Mouse (Mus musculus) lung, postnatal 36 days (tissue): ENCODE measurements around the gene Rsph6a.
A peak's percentile ranks its signal among the peaks of the same experiment; 100 is the strongest.
"Not testable (repeated sequence)": the region's sequence is repeated elsewhere in the genome, so short reads cannot be mapped to it uniquely, and the experiment has no call there.

Experiments
- DNase-seq: peaks from one replicate; pipeline ENCODE4 v3.0.0; 2022; ENCODE audit warnings: mixed read lengths

The Rsph6a gene

DNA sequence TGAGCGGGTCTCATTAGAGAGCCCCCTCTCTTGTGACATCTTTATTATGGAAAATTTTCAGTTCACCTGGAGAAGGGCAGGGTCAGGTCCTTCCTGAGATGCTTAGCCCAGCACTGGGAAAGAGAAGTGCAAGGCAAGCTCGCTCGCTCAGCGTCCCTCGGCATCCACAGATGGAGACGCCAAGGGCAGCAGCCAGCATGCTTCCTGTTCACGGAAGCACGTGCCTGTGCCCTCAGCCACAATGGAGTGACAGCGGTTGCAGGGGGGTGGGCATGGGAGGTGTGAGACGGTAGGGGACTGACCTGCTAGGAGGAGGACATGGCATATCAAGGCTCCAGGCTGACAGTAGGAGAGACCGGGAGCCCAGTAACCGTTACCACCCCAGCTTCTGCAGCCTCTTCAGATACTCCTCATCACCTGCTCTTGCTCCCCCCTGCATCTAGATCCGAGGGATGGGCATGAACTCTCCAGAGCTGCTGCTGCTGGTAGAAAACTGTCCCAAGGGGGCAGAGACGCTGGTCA is 6.4 kb upstream of the Rsph6a start:
- no peak for DNase-seq

DNA sequence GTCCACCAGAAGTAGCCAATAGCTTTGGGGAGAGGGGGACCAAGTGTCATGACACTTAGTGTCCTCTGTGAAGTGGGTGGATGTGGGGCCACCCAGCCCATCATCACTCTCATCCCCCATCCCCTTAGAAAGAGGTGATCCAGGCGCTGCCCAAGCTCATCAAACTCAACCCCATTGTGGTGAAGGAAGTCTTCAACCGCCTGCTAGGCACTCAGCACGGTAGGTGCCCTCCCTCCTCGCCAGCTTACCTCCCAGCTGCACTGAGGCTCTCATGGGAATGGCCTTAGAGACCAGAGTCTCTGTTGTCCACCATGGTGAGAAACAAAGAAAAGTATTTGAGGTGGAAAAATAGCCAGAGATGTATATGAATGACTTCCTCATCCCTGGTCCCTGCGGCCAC is 5.2 kb upstream of the Rsph6a start:
- no peak for DNase-seq

DNA sequence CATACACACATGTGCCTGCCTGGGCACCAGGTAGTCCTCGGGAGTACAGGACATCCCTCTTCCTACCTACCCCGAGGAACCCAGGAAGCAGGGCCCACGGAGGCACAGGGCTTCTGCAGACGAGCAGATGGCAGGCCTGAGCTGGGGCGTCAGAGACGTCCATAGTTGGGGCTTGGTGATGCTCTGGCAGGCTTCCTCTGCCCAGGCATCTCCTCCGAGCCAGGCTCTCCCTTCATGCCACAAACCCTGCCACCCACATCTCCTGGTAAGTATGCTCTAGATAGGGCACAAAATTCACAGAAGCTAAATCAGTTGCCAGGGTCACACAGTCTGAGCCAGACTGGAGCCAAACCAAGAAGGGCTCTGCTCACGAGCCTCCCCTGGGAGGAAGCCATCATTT is 4.3 kb upstream of the Rsph6a start:
- no peak for DNase-seq

DNA sequence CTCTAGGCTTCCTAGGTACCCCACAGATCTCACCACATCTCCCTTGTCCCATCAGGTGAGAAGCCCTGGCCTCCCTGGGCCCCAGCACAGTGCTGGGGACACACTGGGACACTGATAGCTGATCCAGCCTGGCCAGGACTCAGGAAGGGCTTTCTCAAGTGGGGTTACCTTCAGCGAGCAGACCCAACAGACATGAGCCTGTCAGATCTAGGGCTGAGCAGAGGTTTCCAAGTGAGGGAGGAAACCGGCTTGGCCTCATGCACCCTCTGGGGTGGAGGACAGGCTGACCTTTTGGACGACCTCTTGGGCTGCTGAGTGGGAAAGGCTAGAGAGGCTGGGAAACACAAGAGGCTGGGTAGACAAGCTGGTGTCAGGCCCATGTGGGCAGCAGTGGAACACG is 3.3 kb upstream of the Rsph6a start:
- DNase-seq, result no peak

DNA sequence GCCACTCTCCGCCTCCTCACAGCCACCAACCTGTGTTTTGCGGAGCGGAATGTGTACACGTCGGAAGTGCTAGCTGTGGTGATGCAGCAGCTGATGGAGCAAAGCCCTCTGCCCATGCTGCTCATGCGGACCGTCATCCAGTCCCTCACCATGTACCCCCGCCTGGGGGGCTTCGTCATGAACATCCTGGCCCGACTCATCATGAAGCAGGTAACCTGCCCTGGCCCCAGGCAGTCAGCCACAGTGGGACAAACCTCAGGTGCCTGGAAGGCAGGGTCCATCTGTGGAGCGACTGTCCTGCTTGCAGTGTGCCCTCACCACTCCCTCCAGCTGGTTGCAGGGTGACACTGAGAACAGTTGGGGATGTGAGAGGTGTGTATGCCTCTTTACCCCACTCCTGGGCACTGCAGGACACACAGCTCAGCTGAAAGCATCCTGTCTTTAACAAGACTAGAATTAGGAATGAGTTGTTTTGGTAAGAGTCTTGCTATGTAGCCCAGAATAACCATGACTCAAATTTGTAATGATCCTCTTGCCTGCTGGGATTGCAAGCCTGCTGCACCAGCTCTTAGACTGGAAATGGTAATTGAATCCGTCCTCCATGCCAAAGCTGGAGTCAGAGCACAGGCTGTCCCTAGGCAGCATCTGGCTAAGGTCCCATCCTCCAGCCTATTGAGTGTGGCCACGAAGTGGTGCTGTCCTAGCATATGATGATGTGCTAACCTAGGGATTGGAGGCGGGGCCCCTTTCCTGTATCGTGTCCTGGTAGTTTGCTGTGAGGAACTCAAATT is 1.9 kb upstream of the Rsph6a start:
- no peak for DNase-seq

DNA sequence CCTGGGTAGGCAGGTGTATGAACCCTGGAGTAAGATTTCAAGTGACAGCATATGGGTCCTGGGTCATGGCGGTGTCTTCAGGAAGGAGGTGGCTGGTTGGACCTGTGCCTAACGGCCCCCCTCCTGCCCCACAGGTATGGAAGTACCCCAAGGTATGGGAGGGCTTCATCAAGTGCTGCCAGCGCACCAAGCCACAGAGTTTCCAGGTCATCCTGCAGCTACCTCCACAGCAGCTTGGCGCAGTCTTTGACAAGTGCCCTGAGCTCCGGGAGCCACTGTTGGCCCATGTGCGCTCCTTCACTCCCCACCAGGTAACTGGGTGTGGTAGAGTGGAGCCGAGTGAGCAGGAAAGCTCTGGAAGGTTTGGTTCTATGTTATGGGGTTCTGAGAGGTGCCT is 1.4 kb upstream of the Rsph6a start:
- DNase-seq, result no peak

DNA sequence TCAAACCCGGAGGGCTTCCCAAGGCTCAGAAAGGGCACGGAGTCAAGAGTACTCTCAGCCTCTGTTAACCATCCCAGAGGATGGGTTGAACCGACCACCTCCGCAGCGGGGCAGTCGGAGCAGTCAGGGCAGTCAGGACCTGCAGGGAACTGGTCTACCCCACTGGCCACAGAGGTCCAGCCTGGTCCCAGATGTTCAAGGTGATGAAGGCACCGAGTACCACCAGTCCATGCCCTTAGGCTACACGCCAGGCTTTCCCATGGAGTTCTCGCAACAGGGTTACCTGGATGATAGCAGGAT is 237 bp downstream of the Rsph6a start:
- no peak for DNase-seq

DNA sequence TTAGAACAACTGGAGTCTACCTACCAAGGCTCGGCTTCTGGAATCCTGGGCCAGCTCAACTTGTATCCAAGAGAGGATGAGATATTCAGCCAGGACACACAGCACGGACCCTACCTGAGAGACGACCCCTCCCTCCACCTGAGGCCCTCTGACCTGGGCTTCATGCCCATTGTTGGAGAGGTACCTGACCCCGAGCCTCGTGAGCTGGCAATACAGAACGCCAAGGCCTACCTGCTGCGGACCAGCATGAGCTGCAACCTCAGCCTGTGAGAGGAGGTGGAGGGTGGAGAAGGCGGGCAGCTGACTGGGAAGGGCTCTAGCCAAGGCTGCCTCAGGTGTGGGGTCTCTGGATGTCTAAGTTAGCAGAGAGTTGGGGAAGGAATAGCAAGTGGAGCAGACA is 618 bp downstream of the Rsph6a start:
- no peak for DNase-seq

DNA sequence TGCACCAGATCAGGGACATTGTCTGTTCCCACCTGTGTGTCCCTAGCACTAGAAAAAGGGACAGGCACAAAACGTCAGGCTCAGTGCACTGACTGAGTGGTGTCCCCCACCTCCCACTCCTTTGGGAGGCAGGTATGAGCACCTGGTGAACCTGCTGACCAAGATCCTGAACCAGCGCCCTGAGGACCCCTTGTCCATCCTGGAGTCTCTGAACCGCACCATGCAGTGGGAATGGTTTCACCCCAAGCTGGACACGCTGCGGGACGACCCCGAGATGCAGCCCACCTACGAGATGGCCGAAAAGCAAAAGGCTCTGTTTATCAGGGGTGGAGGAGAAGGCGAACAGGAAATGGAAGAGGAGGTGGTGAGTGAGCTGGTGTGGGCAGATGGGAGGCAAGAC is 2.9 kb downstream of the Rsph6a start:
- DNase-seq, result no peak

DNA sequence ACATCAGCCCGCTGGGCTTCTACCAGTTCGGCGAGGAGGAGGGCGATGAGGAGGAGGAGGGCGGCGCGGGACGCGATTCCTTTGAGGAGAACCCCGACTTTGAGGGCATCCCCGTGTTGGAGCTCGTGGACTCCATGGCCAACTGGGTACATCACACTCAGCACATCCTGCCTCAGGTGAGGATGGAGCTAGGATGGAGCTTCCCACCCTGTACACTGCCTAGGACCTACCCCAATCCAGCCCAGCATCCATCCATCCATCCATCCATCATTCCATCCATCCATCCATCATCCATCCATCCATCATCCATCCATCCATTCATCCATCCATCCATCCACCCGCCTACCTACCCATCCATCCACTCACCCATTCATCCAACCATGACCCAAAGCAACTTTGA is 11.4 kb downstream of the Rsph6a start:
- DNase-seq, result no peak

DNA sequence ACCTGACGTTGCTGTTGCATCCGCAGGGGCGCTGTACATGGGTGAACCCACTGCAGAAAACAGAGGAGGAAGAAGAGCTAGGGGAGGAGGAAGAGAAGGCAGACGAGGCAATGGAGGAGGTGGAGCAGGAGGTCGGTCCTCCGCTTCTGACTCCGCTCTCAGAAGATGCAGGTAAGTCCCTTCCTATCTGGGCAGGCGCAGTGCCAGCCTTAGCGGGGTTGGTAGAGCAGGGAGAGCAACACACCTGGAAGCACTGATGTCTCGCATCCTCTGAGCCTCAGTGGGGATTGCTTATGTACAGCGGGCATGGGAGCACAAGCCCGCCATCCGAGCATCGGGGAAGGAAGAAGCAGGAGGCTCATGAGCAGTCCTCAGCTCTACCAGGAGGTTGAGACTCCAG is 12.6 kb downstream of the Rsph6a start:
- DNase-seq, result no peak

DNA sequence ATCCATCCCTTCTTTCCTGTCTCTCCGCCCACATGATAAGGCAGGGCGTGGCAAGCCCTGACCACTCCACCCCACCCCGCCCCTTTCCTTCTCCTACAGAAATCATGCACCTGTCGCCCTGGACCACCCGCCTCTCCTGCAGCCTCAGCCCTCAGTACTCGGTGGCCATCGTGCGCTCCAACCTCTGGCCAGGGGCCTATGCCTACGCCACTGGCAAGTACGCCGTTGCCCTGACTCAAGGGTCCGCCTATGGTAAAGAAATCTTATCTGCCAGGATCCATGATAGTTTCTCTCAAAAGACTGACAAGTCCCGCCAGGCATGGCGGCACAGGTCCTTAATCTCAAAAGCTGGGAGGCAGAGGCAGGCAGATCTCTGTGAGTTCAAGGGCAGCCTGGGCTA is 13.4 kb downstream of the Rsph6a start:
- no peak for DNase-seq

DNA sequence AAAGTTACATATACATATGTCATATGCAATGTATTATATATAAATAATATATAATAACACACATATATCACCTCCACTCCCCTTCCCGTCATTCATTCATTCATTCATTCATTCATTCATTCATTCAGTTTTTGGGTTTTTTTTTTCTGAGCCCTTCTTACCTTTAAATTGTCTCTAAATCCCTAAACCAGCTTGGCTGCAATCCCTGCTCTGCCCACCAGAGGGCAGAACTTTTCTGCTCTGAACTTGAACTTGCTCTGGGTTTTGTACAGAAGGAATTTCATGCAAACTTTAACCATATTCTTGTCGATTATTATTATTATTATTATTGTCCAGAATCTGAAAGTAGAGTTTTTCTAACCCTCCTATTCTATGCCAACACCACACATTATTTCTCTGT is 14.2 kb downstream of the Rsph6a start:
- peak; percentile 91 for DNase-seq

DNA sequence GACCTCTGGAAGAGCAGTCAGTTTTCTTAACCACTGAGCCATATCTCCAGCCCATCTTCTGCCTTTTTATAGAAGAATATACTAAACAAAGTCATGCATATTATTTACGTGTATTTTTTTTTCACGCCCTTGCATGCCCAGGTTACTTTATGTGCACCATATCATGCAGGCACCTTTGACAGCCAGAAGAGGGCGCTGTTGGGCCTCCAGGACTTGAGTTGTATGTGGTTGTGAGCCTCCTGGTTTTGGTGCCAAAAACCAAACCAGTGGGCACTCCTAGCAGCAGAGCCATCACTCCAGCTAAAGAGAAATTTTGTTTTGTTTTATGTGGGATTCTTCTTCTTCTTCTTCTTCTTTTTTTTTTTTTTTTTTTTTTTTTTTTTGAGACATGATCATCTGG is 15.0 kb downstream of the Rsph6a start:
- no peak for DNase-seq

DNA sequence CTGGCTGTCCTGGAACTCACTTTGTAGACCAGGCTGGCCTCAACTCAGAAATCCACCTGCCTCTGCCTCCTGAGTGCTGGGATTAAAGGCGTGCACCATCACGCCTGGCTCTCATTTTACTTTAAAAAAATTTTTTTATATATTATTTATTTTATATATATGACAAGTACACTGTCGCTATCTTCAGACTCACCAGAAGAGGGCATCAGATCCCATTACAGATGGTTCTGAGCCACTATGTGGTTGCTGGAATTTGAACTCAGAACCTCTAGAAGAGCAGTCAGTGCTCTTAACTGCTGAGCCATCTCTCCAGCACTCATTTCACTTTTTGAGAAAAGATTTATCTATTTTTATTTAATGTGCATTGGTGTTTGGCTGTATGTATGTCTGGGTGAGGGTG is 16.5 kb downstream of the Rsph6a start:
- not testable (repeated sequence) for DNase-seq

DNA sequence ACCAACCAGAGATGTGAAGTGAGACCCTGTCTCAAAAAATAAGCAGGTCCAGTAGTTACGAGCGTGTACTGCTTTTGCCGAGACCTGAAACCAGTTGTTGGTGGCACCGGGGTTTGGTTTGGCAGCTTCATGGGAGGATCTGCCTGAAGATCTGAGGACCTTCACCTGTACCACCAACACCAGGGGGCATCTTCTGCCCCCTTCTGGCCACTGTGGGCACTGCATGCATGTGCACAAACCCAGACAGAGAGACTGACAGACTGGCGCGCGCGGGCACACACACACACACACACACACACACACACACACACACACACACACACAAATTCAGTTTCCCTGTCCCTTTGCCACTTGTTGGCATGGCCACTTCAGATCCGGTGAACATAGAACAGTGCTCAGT is 19.0 kb downstream of the Rsph6a start:
- peak; percentile 60 for DNase-seq

DNA sequence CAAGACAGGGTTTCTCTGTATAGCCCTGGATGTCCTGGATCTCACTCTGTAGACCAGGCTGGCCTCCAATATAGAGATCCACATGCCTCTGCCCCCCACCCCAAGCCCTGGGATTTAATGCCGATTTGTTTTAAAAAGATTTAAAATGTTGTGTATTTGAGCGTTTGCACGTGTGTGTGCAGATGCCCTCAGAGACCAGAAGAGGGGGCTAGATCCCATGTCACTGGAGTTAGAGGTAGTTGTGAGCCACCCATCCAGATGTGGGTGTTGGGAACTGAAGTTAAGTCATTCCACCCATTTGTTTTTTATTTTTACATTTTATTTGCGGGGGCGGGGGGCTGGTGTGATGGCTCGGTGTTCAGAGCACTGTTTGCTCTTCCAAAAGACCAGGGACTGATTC is 20.0 kb downstream of the Rsph6a start:
- no peak for DNase-seq

DNA sequence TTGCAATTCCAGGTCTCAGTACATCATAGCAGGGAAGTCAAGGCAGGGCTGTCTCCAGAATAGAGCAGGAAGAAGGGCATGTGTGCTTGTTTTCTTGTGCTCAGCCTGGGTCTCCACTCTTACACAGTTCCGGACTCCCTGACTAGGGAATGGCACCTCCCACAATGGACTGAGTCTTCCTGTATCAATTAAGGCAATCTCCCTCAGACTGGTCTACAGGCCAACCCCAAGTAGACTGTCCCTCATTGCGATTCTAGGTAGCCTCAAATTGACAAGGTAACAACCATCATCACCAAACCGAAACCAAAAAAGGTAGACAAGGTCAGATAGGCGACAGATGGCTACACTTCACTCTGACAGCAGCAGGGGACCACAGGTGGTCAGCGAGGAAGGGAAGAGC is 20.7 kb downstream of the Rsph6a start:
- no peak for DNase-seq

DNA sequence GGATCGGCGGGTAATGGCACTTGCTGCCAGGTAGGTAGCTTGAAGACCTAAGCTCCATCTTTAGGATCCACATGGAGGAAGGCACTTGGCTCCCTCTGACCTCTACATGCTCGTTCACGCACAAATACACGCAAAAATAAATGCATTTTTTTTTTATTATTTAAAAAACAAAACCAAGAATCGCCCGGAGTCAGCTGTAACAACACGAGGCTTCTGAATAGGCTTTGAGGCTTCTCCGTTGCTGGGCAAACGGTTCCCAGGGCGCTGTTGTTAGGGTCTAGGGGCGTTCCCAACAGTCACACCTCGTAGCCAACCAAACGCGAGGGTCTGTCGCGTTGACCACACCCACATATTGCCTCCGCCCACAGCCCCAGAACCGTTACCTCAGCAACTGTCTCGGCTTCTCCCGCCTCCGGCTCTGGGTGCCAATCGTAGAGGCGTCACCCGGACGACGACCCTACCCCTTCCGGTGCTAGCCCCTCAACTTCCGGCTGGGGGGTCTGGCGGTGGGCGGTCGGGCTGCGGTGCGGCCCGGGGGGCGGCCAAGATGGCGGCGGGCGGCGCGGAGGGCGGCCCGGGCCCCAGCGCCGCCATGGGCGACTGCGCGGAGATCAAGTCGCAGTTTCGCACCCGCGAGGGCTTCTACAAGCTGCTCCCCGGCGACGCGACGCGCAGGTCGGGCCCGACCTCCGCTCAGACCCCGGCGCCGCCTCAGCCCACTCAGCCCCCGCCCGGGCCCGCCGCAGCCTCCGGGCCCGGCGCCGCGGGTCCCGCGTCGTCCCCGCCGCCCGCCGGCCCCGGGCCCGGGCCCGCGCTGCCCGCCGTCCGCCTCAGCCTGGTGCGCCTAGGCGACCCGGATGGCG is 21.5 kb downstream of the Rsph6a start, which contains the start of gene Dmwd:
Gene Dmwd (plus strand): TSS at position 505 of the 863 bp plus-strand sequence.
- DNase-seq, result peak; percentile 96

DNA sequence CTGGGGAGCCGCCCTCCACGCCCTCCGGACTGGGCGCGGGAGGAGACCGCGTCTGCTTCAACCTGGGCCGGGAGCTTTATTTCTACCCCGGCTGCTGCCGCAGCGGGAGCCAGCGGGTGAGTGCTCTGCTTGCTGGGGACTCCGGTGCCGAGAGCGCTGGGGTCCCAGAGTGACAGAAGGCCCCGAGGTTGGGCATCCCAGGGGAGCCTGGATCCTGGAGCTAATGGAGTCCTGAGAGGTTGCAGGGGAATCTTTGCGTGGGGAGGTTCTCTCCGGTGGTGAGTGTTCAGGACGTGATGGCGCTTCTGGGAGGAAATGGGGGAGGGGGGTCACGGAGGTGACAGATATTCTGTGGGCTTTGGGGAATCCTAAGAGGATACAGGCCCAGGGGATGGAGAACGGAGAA is 22.1 kb downstream of the Rsph6a start:
- no peak for DNase-seq

DNA sequence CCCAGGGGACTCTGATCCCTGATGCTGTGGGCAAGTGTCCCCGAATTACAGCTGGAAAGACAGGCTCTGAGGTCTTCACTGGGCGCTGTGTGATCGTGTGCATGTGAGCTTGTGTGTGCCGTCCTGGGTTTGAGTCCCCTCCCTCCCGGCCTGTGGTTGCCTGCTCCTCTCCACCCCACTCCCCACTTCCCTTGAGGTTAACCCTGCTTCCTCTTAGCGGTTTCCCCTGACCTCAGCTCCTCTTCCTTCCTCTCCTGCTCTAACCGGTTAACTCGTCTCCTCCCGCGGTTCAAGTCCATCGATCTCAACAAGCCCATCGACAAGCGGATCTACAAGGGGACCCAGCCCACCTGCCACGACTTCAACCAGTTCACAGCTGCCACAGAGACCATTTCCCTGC is 23.3 kb downstream of the Rsph6a start:
- peak; percentile 67 for DNase-seq

DNA sequence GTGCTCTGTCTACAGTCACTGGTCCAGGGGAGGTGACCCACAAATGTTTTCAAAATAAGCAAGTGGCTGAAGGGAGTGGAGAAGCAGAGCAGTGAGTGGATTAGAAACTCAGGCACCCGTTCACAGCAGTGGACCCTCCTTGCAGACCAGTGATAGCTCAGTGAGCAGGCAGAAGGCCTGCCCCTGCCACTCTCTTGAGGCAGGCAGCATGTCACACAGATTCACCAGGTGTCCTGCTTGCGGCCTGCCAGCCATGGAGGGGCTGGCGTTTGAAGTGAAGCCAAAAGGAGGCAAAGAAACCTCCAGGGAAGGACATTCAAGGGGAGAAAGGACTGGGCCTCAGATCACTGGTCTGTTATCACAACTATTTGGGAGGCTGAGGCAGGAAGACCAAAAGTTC is 24.2 kb downstream of the Rsph6a start:
- no peak for DNase-seq

DNA sequence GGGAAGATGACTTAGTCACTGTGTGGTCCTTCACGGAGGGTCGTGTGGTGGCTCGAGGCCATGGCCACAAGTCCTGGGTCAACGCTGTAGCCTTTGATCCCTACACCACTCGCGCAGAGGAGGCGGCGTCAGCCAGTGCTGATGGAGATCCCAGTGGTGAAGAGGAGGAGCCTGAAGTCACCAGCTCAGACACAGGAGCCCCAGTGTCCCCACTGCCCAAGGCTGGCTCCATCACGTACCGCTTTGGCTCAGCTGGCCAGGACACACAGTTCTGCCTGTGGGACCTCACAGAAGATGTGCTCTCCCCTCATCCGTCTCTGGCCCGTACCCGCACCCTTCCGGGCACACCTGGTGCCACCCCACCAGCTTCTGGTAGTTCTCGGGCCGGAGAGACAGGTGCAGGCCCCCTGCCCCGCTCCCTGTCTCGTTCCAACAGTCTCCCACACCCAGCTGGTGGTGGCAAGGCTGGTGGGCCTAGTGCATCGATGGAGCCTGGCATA is 26.0 kb downstream of the Rsph6a start:
- DNase-seq, result no peak

DNA sequence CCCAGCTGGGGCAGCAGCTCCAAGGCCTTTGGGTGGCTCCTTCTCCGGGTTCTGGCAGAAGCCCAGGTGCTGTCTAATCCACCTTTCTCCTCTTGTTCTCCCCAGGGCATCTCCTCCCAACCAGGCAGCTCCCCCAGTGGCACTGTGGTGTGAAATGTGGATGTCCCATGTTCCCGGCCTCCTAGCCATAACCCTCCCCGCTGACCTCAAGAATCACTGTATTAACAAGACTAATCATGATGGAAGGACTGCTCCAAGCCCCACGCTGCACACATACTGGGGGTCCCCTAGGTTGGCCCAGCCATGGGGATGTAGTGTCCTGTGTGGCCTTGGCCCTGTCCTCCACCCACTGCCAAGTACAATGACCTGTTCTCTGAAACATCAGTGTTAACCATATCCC is 27.7 kb downstream of the Rsph6a start:
- DNase-seq, result no peak
